Mouse (Mus musculus): ENCODE results near the gene Plxna2.

GRCm38 (mm10) chr1:194629135-194629689, 11.2 kb downstream of the Plxna2 start:
- TF ChIP-seq CTCF (IDR thresholded peaks at IDR 0.05; ENCODE audit: low read depth, low read length) (no peak), EP300 (IDR thresholded peaks at IDR 0.05; ENCODE audit: insufficient read depth, low read depth, low read length) (no peak)
